Mouse (Mus musculus) midbrain, embryonic 15.5 days (tissue): ENCODE measurements around the gene Tpst2. TPM values are rescaled to one million over a fixed set of nuclear protein-coding genes. Genes with fewer than 3 reads are reported as not detected.
A peak's percentile ranks its signal among the peaks of the same experiment; 100 is the strongest.

Experiments used
- ATAC-seq: fragments of 200-750 bp; cut with Nextera tagmentation; replicated peaks from 2 replicates; pipeline ENCODE4 v1.8.0; 2017; ENCODE audit warnings: moderate TSS enrichment
- H3K27ac ChIP-seq: fragments of 300-500 bp; sonication (generic); 2 replicates; pipeline ENCODE4 v1.5.1; 2015; ENCODE audit warnings: mild to moderate bottlenecking, inconsistent platforms
- H3K27me3 ChIP-seq: fragments of 300-500 bp; sonication (generic); replicated peaks from 2 replicates; pipeline ENCODE4 v1.6.1; 2015; ENCODE audit warnings: inconsistent platforms
- H3K36me3 ChIP-seq: fragments of 300-500 bp; sonication (generic); replicated peaks from 2 replicates; pipeline ENCODE4 v1.6.1; 2015; ENCODE audit warnings: inconsistent platforms
- H3K4me1 ChIP-seq: fragments of 300-500 bp; sonication (generic); 2 replicates; pipeline ENCODE4 v1.6.1; 2015; ENCODE audit warnings: inconsistent platforms
- H3K4me2 ChIP-seq: fragments of 300-500 bp; sonication (generic); 2 replicates; pipeline ENCODE4 v1.6.1; 2015; ENCODE audit warnings: inconsistent platforms, mild to moderate bottlenecking, moderate library complexity
- H3K4me3 ChIP-seq: fragments of 300-500 bp; sonication (generic); 2 replicates; pipeline ENCODE4 v1.5.1; 2015; ENCODE audit warnings: mild to moderate bottlenecking, inconsistent platforms
- H3K9ac ChIP-seq: fragments of 300-500 bp; sonication (generic); 2 replicates; pipeline ENCODE4 v1.6.1; 2015; ENCODE audit warnings: mild to moderate bottlenecking, inconsistent platforms
- H3K9me3 ChIP-seq: fragments of 300-500 bp; sonication (generic); 2 replicates; pipeline ENCODE4 v1.6.1; 2016; ENCODE audit warnings: inconsistent platforms
- WGBS: fragments of 180-500 bp; shearing (Covaris S2); methylation state at CpG from one replicate; pipeline ENCODE4 v1.1.7; 2015; ENCODE audit warnings: mixed read lengths; 5-methylcytosine and 5-hydroxymethylcytosine counted together
- polyA plus RNA-seq: library from polyadenylated mRNA; unstranded; fragments of >200 nt; fragmentation: Nextera tagmentation; extraction: Ambion mirVana; gene quantifications from 2 replicates; pipeline ENCODE4 v1.2.1, GENCODE M21; 2015

The Tpst2 gene
- polyA plus RNA-seq, 1 experiment from 2014 or later: 29.4 TPM

DNA sequence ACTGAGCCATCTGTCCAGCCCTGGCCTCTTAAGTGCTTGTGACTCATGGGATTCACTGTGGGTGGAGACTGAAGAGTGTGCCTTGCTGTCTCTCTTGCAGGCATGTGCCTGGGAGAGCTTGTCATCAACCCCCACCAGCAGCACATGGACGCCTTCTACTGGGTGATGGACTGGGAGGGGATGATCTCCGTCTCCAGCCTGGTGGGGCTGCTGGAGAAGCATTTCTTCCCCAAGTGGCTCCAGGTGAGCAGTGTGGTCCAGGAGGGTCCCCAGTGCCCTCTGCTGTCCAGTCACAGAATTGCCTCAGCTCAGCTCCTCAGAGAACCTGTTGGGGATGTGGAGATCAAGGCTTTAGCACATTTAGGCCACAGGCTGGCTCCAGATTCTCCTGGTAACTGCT is 59.0 kb downstream of the Tpst2 start:
- no peak for ATAC-seq
- Histone ChIP-seq H3K27ac (no peak overlapping the region), H3K4me2 (no peak overlapping the region), H3K27me3 (no peaks in the 10 kb centered on the region), H3K4me1 (no peaks in the 10 kb centered on the region), H3K9ac (no peak overlapping the region), H3K4me3 (no peak overlapping the region), H3K36me3 (peaks cover 81% of the 10 kb centered on the region), H3K9me3 (no peaks in the 10 kb centered on the region)
- 27% methylated on average over 2 of the region's 2 CpGs for WGBS

DNA sequence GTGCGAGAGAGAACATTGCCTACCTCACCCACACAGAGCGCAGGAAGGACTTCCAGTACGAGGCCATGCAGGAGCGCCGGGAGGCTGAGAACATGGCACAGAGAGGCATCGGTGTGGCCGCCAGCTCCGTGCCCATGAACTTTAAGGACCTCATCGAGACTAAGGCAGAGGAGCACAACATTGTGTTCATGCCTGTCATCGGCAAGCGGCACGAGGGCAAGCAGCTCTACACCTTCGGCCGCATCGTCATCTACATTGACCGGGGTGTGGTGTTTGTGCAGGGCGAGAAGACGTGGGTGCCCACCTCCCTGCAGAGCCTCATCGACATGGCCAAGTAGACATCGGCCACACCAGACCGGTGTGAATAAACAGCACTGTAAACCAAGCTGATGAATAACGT is 60.5 kb downstream of the Tpst2 start:
- WGBS: 96% methylated on average over 22 of the region's 22 CpGs
- peaks cover 66% of the 10 kb centered on the region for H3K36me3 ChIP-seq
- no peak overlapping the region for H3K27ac ChIP-seq
- no peak overlapping the region for H3K9ac ChIP-seq
- H3K4me3 ChIP-seq: no peak overlapping the region
- ATAC-seq: no peak
- H3K4me1 ChIP-seq: peaks cover 7% of the 10 kb centered on the region
- H3K27me3 ChIP-seq: no peaks in the 10 kb centered on the region
- no peaks in the 10 kb centered on the region for H3K9me3 ChIP-seq
- no peak overlapping the region for H3K4me2 ChIP-seq

DNA sequence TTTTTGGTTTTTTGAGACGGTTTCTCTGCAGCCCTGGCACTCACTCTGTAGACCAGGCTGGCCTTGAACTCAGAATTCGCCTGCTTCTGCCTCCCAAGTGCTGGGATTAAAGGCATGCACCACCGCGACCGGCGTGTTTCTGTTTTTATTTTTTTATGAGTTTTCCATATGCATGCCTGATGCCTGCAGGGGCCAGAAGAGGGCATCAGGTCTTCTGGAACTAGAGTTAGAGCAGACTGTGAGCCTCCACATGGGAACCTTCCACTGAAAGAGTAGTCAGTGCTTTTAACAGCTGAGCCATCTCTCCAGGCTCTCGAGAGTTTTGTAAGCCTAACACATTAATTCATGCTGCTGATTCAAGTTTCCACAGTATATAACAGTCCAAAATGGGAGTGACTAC is 62.7 kb downstream of the Tpst2 start:
- no peaks in the 10 kb centered on the region for H3K9me3 ChIP-seq
- 61% methylated on average over 7 of the region's 7 CpGs for WGBS
- peaks cover 45% of the 10 kb centered on the region for H3K36me3 ChIP-seq
- no peak for ATAC-seq
- no peak overlapping the region for H3K4me2 ChIP-seq
- no peak overlapping the region for H3K4me3 ChIP-seq
- no peaks in the 10 kb centered on the region for H3K27me3 ChIP-seq
- peaks cover 23% of the 10 kb centered on the region for H3K4me1 ChIP-seq
- no peak overlapping the region for H3K27ac ChIP-seq
- no peak overlapping the region for H3K9ac ChIP-seq

DNA sequence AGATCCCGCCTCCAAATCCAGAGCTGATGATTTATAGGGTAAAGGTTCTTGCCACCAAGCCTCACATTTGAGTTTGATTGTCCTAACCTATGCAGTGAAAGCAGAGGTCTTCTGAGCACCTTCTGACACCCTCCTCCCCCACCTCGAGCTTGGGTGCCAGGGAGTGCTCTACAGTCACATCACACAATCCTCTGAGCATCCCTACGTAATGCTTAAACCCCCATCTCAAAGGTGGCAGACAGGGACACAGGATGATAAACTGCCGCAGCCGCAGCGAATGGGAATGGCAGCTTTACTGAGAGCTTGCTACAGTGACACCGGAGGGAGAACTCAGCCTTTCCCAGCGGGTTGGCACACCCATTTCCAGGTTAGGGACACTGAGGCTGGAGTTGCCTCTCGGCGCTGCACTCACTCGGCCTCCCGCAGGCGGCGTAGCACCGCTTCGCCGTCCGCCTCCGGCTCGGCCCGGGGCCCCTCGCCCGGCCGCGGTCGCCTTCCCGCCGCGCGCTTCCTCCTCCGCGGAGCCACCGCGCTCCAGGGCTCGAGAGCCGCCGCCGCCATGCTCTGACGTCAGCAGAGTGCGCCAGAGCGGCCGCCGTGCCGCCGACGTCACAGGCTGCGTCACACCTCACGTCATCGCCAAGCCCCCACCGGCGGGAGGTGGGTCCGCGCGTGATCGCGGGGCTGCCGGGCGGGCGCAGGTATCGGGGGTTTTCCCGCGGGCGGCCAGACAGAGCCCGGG is 66.1 kb downstream of the Tpst2 start, which contains the start of the genes Srrd and Hps4:
Srrd (minus strand) TSS at position 578 of the 742 bp plus-strand sequence.
Hps4 (plus strand) TSS at position 621 of the 742 bp plus-strand sequence.
- peak; percentile 76 for ATAC-seq
- H3K36me3 ChIP-seq: peaks cover 11% of the 10 kb centered on the region
- peak within 1 kb of the TSS; percentile 87 for H3K9ac ChIP-seq
- no peaks in the 10 kb centered on the region for H3K9me3 ChIP-seq
- peak within 1 kb of the TSS; percentile 84 for H3K4me3 ChIP-seq
- 2% methylated on average over 53 of the region's 64 CpGs for WGBS
- H3K27me3 ChIP-seq: no peaks in the 10 kb centered on the region
- H3K4me2 ChIP-seq: peak within 1 kb of the TSS; percentile 90
- H3K27ac ChIP-seq: peak within 1 kb of the TSS; percentile 74
- peaks cover 47% of the 10 kb centered on the region for H3K4me1 ChIP-seq

DNA sequence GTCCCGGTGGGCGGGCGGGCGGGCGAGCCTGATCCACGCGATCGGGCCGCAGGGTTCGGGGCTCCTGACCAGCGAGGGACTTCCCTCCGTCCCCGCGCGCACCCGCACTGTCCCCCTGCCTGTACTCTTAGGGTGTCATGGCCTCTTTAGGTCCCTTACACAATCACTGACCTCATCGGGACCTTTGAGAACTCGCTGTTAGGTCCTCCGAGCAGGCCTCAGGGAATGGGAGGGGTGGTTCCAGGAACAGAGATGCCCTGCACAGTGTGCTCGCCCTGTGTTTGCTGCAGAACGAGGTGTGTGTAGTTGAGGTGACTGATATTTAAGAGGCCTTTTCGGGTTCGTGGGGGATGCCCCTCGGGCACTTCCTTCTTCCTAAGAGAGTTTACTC is 66.7 kb downstream of the Tpst2 start:
- peaks cover 5% of the 10 kb centered on the region for H3K36me3 ChIP-seq
- H3K9me3 ChIP-seq: no peaks in the 10 kb centered on the region
- peak overlapping the region; percentile 90 for H3K4me2 ChIP-seq
- peak overlapping the region; percentile 84 for H3K4me3 ChIP-seq
- H3K9ac ChIP-seq: peak overlapping the region; percentile 87
- peaks cover 47% of the 10 kb centered on the region for H3K4me1 ChIP-seq
- no peaks in the 10 kb centered on the region for H3K27me3 ChIP-seq
- WGBS: under 1% methylated on average over 24 of the region's 24 CpGs
- peak; percentile 76 for ATAC-seq
- H3K27ac ChIP-seq: peak overlapping the region; percentile 74

DNA sequence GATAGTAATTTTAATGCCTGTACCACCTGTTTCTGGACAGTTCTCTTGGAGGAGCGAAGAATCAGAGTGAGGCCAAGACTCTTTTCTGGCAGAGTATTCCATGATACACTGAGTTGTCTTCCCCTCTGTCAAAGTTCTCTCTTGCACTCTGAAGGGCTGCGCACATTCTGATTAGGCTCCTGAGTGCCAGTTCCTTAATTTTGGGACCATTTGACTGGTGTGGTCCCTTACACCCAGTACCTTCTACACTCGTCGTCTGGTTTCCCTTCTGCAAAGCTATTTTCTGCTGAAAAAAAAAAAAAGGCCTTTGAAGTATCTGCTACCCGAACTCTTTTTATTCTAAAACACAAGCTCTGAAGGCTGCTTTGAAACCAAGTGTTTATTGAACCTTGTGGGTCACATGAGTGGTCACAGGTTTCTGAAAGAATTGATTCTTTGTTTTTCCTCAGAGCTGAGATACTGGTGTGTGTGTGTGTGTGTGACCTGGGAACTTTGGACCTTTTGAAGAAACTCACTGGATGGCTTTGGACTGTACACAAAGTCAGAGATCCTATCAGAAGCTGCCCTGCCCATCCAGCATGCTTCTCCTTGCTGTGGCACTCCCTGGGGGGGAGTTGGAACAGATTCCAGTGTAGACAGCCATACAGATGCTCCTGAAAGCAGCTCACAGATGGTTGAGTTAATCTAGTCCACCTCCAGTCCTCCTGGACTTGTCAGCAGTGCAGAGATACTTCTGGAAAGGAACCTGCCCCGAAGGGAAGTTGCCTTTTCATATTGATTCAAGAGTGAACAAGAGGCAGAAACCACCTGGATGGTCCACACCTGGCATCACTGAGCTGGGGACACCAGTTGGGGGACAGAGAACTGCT is 67.8 kb downstream of the Tpst2 start:
- H3K4me3 ChIP-seq: peak overlapping the region; percentile 84; the same call in 1 of the 2 replicates
- no peak overlapping the region for H3K9ac ChIP-seq
- H3K27ac ChIP-seq: no peak overlapping the region
- WGBS: 81% methylated on average over 6 of the region's 6 CpGs
- ATAC-seq: no peak
- H3K27me3 ChIP-seq: no peaks in the 10 kb centered on the region
- H3K4me2 ChIP-seq: no peak overlapping the region
- peaks cover 2% of the 10 kb centered on the region; the same call in 1 of the 2 replicates for H3K36me3 ChIP-seq
- H3K9me3 ChIP-seq: no peaks in the 10 kb centered on the region
- H3K4me1 ChIP-seq: peaks cover 47% of the 10 kb centered on the region

DNA sequence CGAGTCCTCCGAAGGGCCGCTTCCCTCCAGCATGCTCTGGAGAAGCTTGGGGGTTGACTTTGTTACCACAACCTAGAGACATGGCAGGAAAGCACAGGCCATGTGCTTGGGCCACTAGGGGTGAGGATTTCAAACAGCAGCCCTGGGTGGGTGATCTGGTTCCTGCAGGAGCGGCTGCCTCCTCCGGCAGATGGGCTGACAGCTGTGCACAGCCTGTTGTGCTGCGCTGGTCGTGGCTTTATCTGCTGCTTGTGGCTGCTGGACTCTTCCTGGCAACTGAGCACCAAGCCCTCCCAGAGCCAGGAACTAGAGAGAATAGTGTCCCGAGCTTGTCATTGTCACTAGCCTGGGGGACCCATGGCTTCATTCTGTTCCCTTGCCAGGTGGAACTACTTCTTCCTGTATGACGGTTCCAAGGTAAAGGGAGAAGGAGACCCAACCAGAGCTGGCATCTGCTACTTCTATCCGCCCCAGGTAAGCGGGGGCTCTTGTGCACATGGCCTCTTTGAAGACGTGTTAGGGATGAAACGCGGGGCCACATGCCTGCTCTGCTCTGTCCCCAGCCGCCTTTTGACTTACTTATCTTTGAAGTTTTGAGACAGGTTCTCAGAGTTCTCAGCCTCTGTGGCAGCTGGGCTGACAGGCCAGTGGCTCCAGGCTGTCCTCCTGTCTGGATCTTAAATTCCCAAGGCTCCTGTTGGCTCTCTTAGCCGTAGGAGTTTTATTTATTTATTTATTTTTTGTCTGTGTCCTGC is 69.9 kb downstream of the Tpst2 start:
- H3K9me3 ChIP-seq: no peaks in the 10 kb centered on the region
- no peak overlapping the region for H3K27ac ChIP-seq
- no peaks in the 10 kb centered on the region for H3K27me3 ChIP-seq
- peaks cover 46% of the 10 kb centered on the region for H3K4me1 ChIP-seq
- H3K36me3 ChIP-seq: peaks cover 17% of the 10 kb centered on the region
- WGBS: 85% methylated on average over 16 of the region's 16 CpGs
- no peak overlapping the region for H3K4me3 ChIP-seq
- no peak overlapping the region for H3K9ac ChIP-seq
- no peak overlapping the region for H3K4me2 ChIP-seq
- no peak for ATAC-seq

DNA sequence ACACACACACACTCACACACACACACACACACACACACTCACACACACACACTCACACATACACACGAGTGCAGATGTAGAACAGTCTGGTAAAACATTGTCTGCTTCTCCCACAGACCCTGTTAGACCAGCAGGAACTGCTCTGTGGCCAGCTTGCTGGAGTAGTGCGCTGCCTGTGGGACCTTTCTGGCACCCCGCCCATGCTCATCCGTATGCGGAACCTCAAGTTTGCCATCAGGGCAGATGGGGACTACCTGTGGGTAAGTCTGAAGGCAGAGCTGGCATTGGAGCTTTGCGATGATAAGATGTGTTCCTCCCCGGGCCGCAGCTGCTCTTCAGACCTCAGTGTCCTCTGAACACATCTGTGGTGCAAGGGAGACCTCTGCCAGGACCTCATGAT is 72.7 kb downstream of the Tpst2 start:
- H3K9me3 ChIP-seq: no peaks in the 10 kb centered on the region
- peaks cover 17% of the 10 kb centered on the region for H3K36me3 ChIP-seq
- 88% methylated on average over 8 of the region's 8 CpGs for WGBS

DNA sequence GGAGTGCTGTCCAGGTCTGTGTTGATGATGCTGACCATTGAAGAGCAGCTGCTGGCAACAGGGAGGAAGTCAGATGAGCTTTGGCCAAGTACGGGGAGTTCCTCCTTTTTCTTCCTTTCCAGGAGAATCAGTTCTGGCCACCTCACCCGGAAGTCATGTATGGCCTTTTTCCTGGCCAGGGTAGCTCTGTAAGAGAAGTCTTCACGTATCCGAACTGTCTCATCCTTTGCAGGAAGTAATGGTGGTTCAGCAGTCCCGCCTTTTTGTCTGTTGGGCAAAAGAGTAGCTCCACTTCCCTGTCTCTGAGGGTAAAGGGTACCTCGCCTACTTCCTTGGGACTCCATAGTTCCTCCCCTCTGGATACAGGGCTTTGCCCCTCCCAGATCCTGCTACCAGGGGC is 79.0 kb downstream of the Tpst2 start:
- no peaks in the 10 kb centered on the region for H3K9me3 ChIP-seq
- no peaks in the 10 kb centered on the region for H3K27me3 ChIP-seq
- H3K4me1 ChIP-seq: no peaks in the 10 kb centered on the region
- H3K36me3 ChIP-seq: peaks cover 14% of the 10 kb centered on the region; the same call in 1 of the 2 replicates
- no peak for ATAC-seq
- no peak overlapping the region for H3K9ac ChIP-seq
- 85% methylated on average over 6 of the region's 6 CpGs for WGBS
- no peak overlapping the region for H3K27ac ChIP-seq
- H3K4me2 ChIP-seq: no peak overlapping the region
- H3K4me3 ChIP-seq: no peak overlapping the region

More for the DNA sequence above, 72.7 kb downstream of the Tpst2 start:
- no peak overlapping the region for H3K27ac ChIP-seq
- ATAC-seq: no peak
- H3K4me2 ChIP-seq: no peak overlapping the region
- peaks cover 24% of the 10 kb centered on the region for H3K4me1 ChIP-seq
- no peaks in the 10 kb centered on the region for H3K27me3 ChIP-seq
- no peak overlapping the region for H3K9ac ChIP-seq
- no peak overlapping the region for H3K4me3 ChIP-seq

DNA sequence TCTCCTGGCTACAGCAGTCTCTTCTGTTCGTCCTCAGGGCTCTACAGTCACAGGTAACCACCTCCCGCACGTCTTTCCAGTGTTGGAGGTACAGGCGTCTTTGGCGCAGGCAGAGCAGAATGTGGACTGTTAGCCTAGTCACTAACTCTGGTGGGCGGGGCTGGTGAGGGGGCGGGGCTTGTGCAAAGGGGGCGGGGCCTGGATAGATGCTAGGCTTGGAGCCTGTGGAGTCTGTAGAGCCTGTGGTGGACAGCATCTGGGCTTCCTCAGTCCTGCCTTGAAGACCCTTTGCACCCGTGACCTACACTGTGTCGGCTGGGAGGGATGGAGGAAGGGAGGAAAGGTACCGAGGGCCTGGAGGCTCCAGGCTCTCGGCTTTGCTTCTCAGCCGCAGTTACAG is 79.4 kb downstream of the Tpst2 start, which contains the start of gene Gm6583:
Gm6583 (minus strand) TSS at position 124 of the 400 bp plus-strand sequence.
- H3K9me3 ChIP-seq: no peaks in the 10 kb centered on the region
- H3K27me3 ChIP-seq: no peaks in the 10 kb centered on the region
- no peak within 1 kb of the TSS for H3K9ac ChIP-seq
- WGBS: 63% methylated on average over 13 of the region's 13 CpGs
- H3K36me3 ChIP-seq: peaks cover 11% of the 10 kb centered on the region; the same call in 1 of the 2 replicates
- H3K4me3 ChIP-seq: no peak within 1 kb of the TSS
- no peak for ATAC-seq
- H3K4me1 ChIP-seq: no peaks in the 10 kb centered on the region
- no peak within 1 kb of the TSS for H3K27ac ChIP-seq
- no peak within 1 kb of the TSS for H3K4me2 ChIP-seq

DNA sequence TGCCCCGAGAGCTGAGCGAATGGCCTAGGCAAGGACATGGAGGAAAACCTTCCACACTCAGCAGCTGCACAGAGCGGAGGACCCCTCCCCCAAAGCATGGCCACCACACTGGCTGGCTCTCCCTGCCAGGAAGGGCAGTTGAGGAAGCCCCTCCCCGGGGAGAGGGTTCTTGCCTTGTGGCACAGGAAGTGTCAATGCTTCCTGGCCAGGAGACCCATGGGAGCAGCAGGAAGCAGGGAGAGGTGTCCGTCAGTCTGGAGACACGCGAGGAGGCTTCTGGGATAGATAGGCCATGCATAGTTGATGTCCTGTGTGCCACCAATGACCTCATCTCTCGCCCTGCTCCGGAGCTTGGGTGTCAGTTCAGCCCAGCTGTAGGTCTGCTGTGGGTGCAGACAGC is 79.8 kb downstream of the Tpst2 start:
- ATAC-seq: no peak
- Histone ChIP-seq H3K36me3 (peaks cover 10% of the 10 kb centered on the region; the same call in 1 of the 2 replicates), H3K4me1 (no peaks in the 10 kb centered on the region), H3K9me3 (no peaks in the 10 kb centered on the region), H3K27me3 (no peaks in the 10 kb centered on the region), H3K27ac (no peak overlapping the region), H3K4me3 (no peak overlapping the region), H3K4me2 (no peak overlapping the region), H3K9ac (no peak overlapping the region)
- 95% methylated on average over 9 of the region's 9 CpGs for WGBS

DNA sequence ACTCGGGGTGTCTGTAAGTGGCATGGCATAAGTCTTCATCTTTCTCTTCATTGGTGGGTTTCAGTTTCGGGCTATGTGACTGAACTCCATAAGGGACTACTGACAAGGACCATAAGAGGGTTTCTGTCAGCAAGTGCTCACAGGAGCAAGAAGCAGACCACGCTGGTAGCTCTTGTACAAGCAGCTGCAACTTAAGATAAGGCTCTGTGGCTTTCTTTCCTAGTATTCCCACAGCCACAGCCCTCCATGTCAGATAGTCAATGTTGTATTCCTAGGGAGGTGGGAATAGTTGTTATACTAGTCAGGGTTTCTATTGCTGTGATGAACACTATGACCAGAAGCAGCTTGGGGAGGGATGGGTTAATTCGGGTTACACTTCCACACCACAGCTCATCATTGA is 83.0 kb downstream of the Tpst2 start:
- no peaks in the 10 kb centered on the region for H3K27me3 ChIP-seq
- H3K9me3 ChIP-seq: no peaks in the 10 kb centered on the region
- ATAC-seq: no peak
- peaks cover 23% of the 10 kb centered on the region; the same call in 1 of the 2 replicates for H3K36me3 ChIP-seq
- H3K4me2 ChIP-seq: no peak overlapping the region
- no peak overlapping the region for H3K9ac ChIP-seq
- H3K4me3 ChIP-seq: no peak overlapping the region
- H3K4me1 ChIP-seq: no peaks in the 10 kb centered on the region
- WGBS: over 99% methylated on average over 4 of the region's 4 CpGs
- no peak overlapping the region for H3K27ac ChIP-seq
